Mouse (Mus musculus): Measurements from ENCODE around the gene Tmem184b. TPM values are rescaled to one million over a fixed set of nuclear protein-coding genes. Genes with fewer than 3 reads are reported as not detected.

Gene Tmem184b
- polyA plus RNA-seq, 1 experiment from 2014 or later, result 8.7 TPM

GRCm38 (mm10) chr15:79333409-79333808 lies 70.0 kb downstream of the Tmem184b start:
- WGBS (ENCODE audit: insufficient replicate concordance), result 46% methylated on average over 4 of the region's 4 CpGs
- Histone ChIP-seq H3K27ac (peak overlapping the region; percentile 68), H3K4me1 (replicated peaks) (peaks cover 35% of the 10 kb centered on the region), H3K9me3 (replicated peaks) (no peaks in the 10 kb centered on the region), H3K27me3 (0 out of 2 replicates have a peak, but pooled peaks cover 2% of the 10 kb centered on the region), H3K36me3 (no peaks in the 10 kb centered on the region), H3K4me3 (replicated peaks) (no peak overlapping the region), H3K9ac (no peak overlapping the region), H3K4me2 (no peak overlapping the region)
- DNase-seq (peak; percentile 66), ATAC-seq (ENCODE audit: low read depth) (peak; percentile 77)

- Histone ChIP-seq H3K36me3 (no peaks in the 10 kb centered on the region), H3K4me2 (no peak overlapping the region), H3K27me3 (0 out of 2 replicates have a peak, but pooled peaks cover 2% of the 10 kb centered on the region), H3K4me3 (replicated peaks) (no peak overlapping the region), H3K9me3 (replicated peaks) (no peaks in the 10 kb centered on the region), H3K9ac (no peak overlapping the region), H3K4me1 (replicated peaks) (peaks cover 57% of the 10 kb centered on the region), H3K27ac (no peak overlapping the region)
- 67% methylated on average over 4 of the region's 4 CpGs for WGBS (ENCODE audit: insufficient replicate concordance)
- DNase-seq, result no peak
- no peak for ATAC-seq (ENCODE audit: low read depth)
Observed at GRCm38 (mm10) chr15:79330521-79330920, 72.8 kb downstream of the Tmem184b start.

- Histone ChIP-seq H3K9ac (no peak overlapping the region), H3K4me3 (replicated peaks) (no peak overlapping the region), H3K4me2 (no peak overlapping the region), H3K27ac (no peak overlapping the region), H3K27me3 (no peaks in the 10 kb centered on the region), H3K9me3 (replicated peaks) (no peaks in the 10 kb centered on the region), H3K4me1 (replicated peaks) (peaks cover 61% of the 10 kb centered on the region), H3K36me3 (no peaks in the 10 kb centered on the region)
- WGBS (ENCODE audit: insufficient replicate concordance), result 90% methylated on average over 6 of the region's 6 CpGs
- no peak for ATAC-seq (ENCODE audit: low read depth)
- no peak for DNase-seq
Observed at GRCm38 (mm10) chr15:79329979-79330363, 73.4 kb downstream of the Tmem184b start.

- no peaks in the 10 kb centered on the region for H3K9me3 ChIP-seq (replicated peaks)
- H3K27me3 ChIP-seq, result no peaks in the 10 kb centered on the region
- no peaks in the 10 kb centered on the region for H3K36me3 ChIP-seq
- ATAC-seq (ENCODE audit: low read depth) (no peak), DNase-seq (no peak)
- H3K4me1 ChIP-seq (replicated peaks), result peaks cover 62% of the 10 kb centered on the region
- no peak overlapping the region for H3K4me3 ChIP-seq (replicated peaks)
- no peak overlapping the region for H3K9ac ChIP-seq
- no peak overlapping the region for H3K4me2 ChIP-seq
- 87% methylated on average over 6 of the region's 6 CpGs for WGBS (ENCODE audit: insufficient replicate concordance)
- H3K27ac ChIP-seq, result peak overlapping the region; percentile 91; the same call in 1 of the 2 replicates
Observed at GRCm38 (mm10) chr15:79329346-79329978, 73.9 kb downstream of the Tmem184b start.

GRCm38 (mm10) chr15:79328939-79329275 lies 74.5 kb downstream of the Tmem184b start:
- no peak for ATAC-seq (ENCODE audit: low read depth)
- H3K27me3 ChIP-seq, result no peaks in the 10 kb centered on the region
- peak overlapping the region; percentile 91 for H3K27ac ChIP-seq
- no peak overlapping the region for H3K4me3 ChIP-seq (replicated peaks)
- peaks cover 64% of the 10 kb centered on the region for H3K4me1 ChIP-seq (replicated peaks)
- no peaks in the 10 kb centered on the region for H3K36me3 ChIP-seq
- no peak for DNase-seq
- 60% methylated on average over 4 of the region's 4 CpGs for WGBS (ENCODE audit: insufficient replicate concordance)
- no peaks in the 10 kb centered on the region for H3K9me3 ChIP-seq (replicated peaks)
- H3K9ac ChIP-seq, result no peak overlapping the region
- peak overlapping the region; percentile 91 for H3K4me2 ChIP-seq

- Histone ChIP-seq H3K9me3 (replicated peaks) (no peaks in the 10 kb centered on the region), H3K4me2 (peak within 1 kb of the TSS; percentile 91), H3K36me3 (no peaks in the 10 kb centered on the region), H3K27ac (peak within 1 kb of the TSS; percentile 91), H3K9ac (peak within 1 kb of the TSS; percentile 89), H3K4me3 (replicated peaks) (peak within 1 kb of the TSS; percentile 70), H3K4me1 (replicated peaks) (peaks cover 64% of the 10 kb centered on the region), H3K27me3 (no peaks in the 10 kb centered on the region)
- 1% methylated on average over 46 of the region's 46 CpGs for WGBS (ENCODE audit: insufficient replicate concordance)
- ATAC-seq (ENCODE audit: low read depth) (peak; percentile 95), DNase-seq (peak; percentile 99)
Observed at GRCm38 (mm10) chr15:79328058-79328938, 75.1 kb downstream of the Tmem184b start, which contains the start of gene Pla2g6. TSS of gene Pla2g6 (minus strand) at chr15:79328390.

GRCm38 (mm10) chr15:79326971-79327961 lies 76.1 kb downstream of the Tmem184b start:
- peak; percentile 22 for ATAC-seq (ENCODE audit: low read depth)
- Histone ChIP-seq H3K4me1 (replicated peaks) (peaks cover 68% of the 10 kb centered on the region), H3K9me3 (replicated peaks) (no peaks in the 10 kb centered on the region), H3K4me2 (peak overlapping the region; percentile 91), H3K36me3 (no peaks in the 10 kb centered on the region), H3K4me3 (replicated peaks) (peak overlapping the region; percentile 70), H3K27ac (peak overlapping the region; percentile 91), H3K27me3 (no peaks in the 10 kb centered on the region), H3K9ac (peak overlapping the region; percentile 89)
- peak; percentile 52 for DNase-seq
- 14% methylated on average over 20 of the region's 20 CpGs for WGBS (ENCODE audit: insufficient replicate concordance)

- peak overlapping the region; percentile 91 for H3K4me2 ChIP-seq
- H3K27ac ChIP-seq, result peak overlapping the region; percentile 91; the same call in 1 of the 2 replicates
- no peaks in the 10 kb centered on the region for H3K36me3 ChIP-seq
- WGBS (ENCODE audit: insufficient replicate concordance), result 60% methylated on average over 4 of the region's 4 CpGs
- no peaks in the 10 kb centered on the region for H3K9me3 ChIP-seq (replicated peaks)
- H3K27me3 ChIP-seq, result no peaks in the 10 kb centered on the region
- DNase-seq, result no peak
- peak overlapping the region; percentile 89 for H3K9ac ChIP-seq
- peaks cover 78% of the 10 kb centered on the region for H3K4me1 ChIP-seq (replicated peaks)
- no peak for ATAC-seq (ENCODE audit: low read depth)
- H3K4me3 ChIP-seq (replicated peaks), result peak overlapping the region; percentile 70
Observed at GRCm38 (mm10) chr15:79326264-79326663, 77.1 kb downstream of the Tmem184b start.

GRCm38 (mm10) chr15:79325742-79326141 lies 77.6 kb downstream of the Tmem184b start:
- H3K36me3 ChIP-seq, result no peaks in the 10 kb centered on the region

GRCm38 (mm10) chr15:79324373-79324772 lies 79.0 kb downstream of the Tmem184b start:
- Histone ChIP-seq H3K4me3 (replicated peaks) (no peak overlapping the region), H3K9ac (0 out of 2 replicates have a peak overlapping the region, but pooled peaks have one; percentile 0), H3K4me2 (no peak overlapping the region), H3K9me3 (replicated peaks) (no peaks in the 10 kb centered on the region), H3K27ac (peak overlapping the region; percentile 84), H3K4me1 (replicated peaks) (peaks cover 83% of the 10 kb centered on the region), H3K36me3 (0 out of 2 replicates have a peak, but pooled peaks cover 1% of the 10 kb centered on the region), H3K27me3 (no peaks in the 10 kb centered on the region)
- ATAC-seq (ENCODE audit: low read depth), result no peak
- 70% methylated on average over 3 of the region's 3 CpGs for WGBS (ENCODE audit: insufficient replicate concordance)
- no peak for DNase-seq

More at GRCm38 (mm10) chr15:79325742-79326141, 77.6 kb downstream of the Tmem184b start:
- DNase-seq (no peak), ATAC-seq (ENCODE audit: low read depth) (no peak)
- Histone ChIP-seq H3K27me3 (no peaks in the 10 kb centered on the region), H3K4me2 (peak overlapping the region; percentile 91), H3K9me3 (replicated peaks) (no peaks in the 10 kb centered on the region), H3K4me3 (replicated peaks) (no peak overlapping the region), H3K27ac (peak overlapping the region; percentile 91), H3K4me1 (replicated peaks) (peaks cover 79% of the 10 kb centered on the region), H3K9ac (peak overlapping the region; percentile 89)
- 49% methylated on average over 3 of the region's 3 CpGs for WGBS (ENCODE audit: insufficient replicate concordance)
